Mouse (Mus musculus) spleen, adult 18-20 months (tissue): ENCODE results near the gene Slc38a9.

ENCODE experiments used
- DNase-seq, 2 experiments: peaks; one replicate each; pipeline ENCODE4 v3.0.0; 2022; ENCODE audit warnings: mixed read lengths in 2 of 2

The Slc38a9 gene

GRCm38 (mm10) chr13:112772252-112772651, 111.7 kb downstream of the Slc38a9 start:
- no peak for DNase-seq

- DNase-seq, result no peak
These were observed 112.3 kb downstream of the Slc38a9 start for GRCm38 (mm10) chr13:112772861-112773260.

DNA sequence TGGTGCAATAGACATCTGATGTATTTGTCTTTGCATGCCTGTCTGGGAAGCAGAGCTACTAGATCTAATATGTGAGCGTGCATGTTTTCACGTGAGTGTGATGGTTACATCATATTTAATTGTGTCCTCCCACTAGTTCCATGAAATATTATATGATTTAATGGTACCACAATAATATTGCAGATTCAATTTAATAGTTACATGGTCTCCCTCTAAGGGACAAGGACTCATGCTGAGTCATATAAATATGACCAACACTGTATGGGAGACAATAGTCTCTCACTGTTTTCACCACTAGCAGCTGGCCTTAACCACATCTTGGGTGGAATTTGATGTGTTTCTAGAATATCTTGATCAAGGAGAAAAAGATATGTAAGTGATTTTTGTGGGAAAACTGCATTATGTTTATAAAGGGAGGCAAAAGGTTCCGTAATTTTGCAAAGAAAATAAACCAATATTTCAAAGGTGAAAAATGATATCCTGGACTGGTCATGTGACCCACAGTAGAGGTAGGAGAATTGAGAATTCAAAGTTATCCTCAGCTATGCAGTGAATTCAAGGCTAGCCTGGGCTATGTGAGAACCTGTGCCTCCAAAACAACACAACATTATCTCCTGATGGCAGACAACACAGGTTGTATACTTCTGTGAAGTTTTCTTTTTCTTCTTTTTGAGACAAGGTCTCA, 113.6 kb downstream of the Slc38a9 start:
- DNase-seq, result no peak

DNA sequence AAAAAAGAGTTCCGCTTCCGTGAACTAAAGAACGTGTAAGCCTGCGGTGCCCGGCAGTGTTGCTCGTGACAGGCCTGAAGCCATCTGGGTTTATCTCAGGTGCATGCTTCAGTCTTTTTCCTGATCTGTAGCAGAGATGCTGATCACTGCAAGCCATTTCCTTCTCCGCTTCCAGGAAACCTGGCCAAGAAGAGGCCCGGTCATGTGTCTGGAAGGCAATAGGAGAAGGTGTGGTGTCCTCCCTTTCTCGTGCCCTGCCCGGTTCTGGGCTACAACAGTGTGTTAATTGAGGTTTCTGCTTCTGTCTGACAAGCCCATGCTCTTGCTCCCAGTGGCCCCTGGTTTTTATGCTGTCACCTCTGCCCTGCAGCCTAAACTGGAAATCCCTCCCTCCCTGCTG, 115.3 kb downstream of the Slc38a9 start:
- DNase-seq, result no peak

- DNase-seq, result no peak
These were observed 117.9 kb downstream of the Slc38a9 start for GRCm38 (mm10) chr13:112778407-112778806.

DNA sequence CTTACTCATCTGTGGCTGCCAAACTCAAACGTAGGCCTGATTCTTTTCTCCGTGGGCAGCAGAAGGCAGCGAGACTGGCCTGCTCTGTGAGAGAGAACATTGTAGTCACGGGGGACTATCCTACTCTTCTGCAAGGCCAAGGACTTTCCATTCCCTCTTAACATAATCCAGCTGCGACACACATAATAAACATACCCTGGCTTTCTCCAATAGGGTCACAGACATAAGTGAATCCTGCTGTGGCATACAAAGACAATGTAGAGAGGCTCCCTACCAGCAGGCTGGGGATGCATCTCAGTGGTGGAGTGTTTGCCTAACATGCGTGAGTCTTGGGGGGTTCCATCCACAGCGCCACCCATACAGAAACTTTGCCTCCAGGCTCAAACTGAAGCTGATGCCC, 124.8 kb downstream of the Slc38a9 start:
- DNase-seq, result no peak

DNA sequence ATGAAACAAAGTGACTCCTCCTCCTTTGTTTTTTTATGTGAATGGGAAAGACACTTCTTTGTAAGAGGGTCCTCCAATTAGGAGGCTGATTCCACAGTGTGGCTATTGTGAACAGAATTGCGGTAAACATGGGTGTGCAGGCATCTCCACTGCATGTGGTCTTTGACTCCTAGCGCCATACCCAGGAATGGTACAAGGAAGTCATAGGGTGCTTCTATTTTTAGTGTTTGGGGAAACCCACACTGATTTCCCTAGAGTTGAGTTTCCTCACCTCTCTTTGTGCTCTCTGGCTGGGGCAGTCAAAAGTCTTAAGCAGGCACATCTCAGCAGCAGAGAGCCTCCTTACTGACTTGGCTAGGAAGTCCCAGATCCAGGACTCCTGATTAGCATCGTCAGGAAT, 125.6 kb downstream of the Slc38a9 start:
- no peak for DNase-seq

DNA sequence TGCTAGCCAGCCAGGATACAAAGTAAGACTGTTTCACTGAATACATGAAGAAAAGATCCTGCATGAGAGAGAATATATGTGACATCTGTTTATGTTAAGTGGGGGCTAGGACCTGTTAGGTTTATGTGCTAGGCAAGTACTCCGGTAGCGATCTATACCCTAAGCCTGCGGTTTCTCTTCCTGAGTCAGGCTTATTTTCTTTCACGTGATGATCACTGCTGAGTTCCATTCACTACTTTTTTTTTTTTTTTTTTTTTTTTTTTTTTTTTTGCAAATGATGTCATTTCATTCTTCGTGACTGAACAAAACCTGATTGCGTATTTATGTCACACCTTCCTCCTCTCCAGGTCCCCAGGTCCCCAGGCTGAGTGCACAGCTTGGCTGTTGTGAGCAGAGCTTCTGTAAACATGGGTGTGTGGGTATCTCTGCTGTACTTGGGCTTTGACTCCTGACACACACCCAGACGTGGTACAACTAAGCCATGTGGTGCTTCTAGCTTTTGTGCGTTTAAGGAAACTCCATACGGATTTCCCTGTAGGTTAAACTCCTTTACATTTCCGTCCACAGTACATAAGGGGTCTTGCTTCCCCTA, 126.5 kb downstream of the Slc38a9 start:
- no peak for DNase-seq
